ENCODE assay signal across 13 mouse cellular contexts in the genomic region with DNA sequence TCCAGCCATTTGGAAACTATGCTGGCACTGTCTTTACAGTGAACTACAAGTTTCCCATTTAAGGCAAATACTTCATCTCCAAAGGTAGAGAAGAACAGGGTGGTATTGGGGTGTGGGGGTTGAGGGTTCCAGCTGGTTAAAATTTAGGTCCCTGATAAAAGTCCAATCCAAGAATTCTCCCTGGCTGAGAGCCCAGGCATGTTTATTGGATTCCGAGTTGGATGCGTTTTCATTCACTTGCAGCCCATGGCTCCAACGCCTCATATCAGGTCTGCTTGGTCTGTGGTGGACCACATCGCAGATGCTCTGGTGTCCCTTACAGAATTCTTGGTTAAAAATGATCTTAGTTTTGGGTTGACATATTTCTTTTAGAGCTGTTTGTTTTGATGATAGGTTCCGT. TPM values are rescaled to one million over a fixed set of nuclear protein-coding genes. Genes with fewer than 3 reads are reported as not detected.
DNase-seq lines count a peak whose midpoint lies in the region; ATAC-seq and TF ChIP-seq lines count a peak whose summit lies in the region.
"Had no signal": no experiment of that assay in that cellular context is flagged by ENCODE, and none has a peak within 500 bp of the region (broad histone marks: within the 10 kb centered on the region; RNA-seq: fewer than 3 reads in every experiment).

No protein-coding gene starts in this region.

- H3K9ac ChIP-seq in hindbrain, postnatal 0 days (replicated peaks; ENCODE audit: low read length) = no peak overlapping the region
- H3K9ac ChIP-seq: intestine, embryonic 15.5 days; neural tube, embryonic 12.5 days had no signal

- no peaks in the 10 kb centered on the region for H3K9me3 ChIP-seq in hindbrain, embryonic 10.5 days
- H3K9me3 ChIP-seq in hindbrain, postnatal 0 days (ENCODE audit: low read length) = no peaks in the 10 kb centered on the region
- H3K9me3 ChIP-seq in E14TG2a.4 (ENCODE audit: low read length) = no peaks in the 10 kb centered on the region
- no peaks in the 10 kb centered on the region for H3K9me3 ChIP-seq in embryonic facial prominence, embryonic 10.5 days
- H3K9me3 ChIP-seq: intestine, embryonic 15.5 days; neural tube, embryonic 12.5 days had no signal

- H3K4me2 ChIP-seq in hindbrain, postnatal 0 days (ENCODE audit: low read depth, low read length) = no peak overlapping the region
- H3K4me2 ChIP-seq: intestine, embryonic 15.5 days; neural tube, embryonic 12.5 days had no signal

- peaks cover 97% of the 10 kb centered on the region for H3K4me1 ChIP-seq in hindbrain, embryonic 10.5 days (replicated peaks)
- H3K4me1 ChIP-seq in hindbrain, postnatal 0 days (ENCODE audit: insufficient read depth, low read length) = no peaks in the 10 kb centered on the region; the same call in 1 of the 2 replicates
- peaks cover 77% of the 10 kb centered on the region for H3K4me1 ChIP-seq in E14TG2a.4 (replicated peaks; ENCODE audit: low read depth, low read length)
- peaks cover 87% of the 10 kb centered on the region for H3K4me1 ChIP-seq in embryonic facial prominence, embryonic 10.5 days

- no peak for DNase-seq in hindbrain, embryonic 10.5 days (ENCODE audit: low spot score)
- DNase-seq in hindbrain, postnatal 0 days (ENCODE audit: low spot score) = no peak
- no peak for DNase-seq in embryonic facial prominence, embryonic 10.5 days (ENCODE audit: low spot score)
- DNase-seq in kidney, postnatal 10 days = peak; percentile 60
- DNase-seq in yolk sac, embryonic 10.5 days (ENCODE audit: low spot score) = no peak
- DNase-seq in thymus, postnatal 10 days (ENCODE audit: low spot score in 2 of 2) = no peak
- DNase-seq: cerebellum, adult 9-10 months had no signal

- H3K4me3 ChIP-seq in hindbrain, embryonic 10.5 days = peak overlapping the region; percentile 35
- no peak overlapping the region for H3K4me3 ChIP-seq in hindbrain, postnatal 0 days (ENCODE audit: low read length)
- H3K4me3 ChIP-seq in E14TG2a.4 (replicated peaks; ENCODE audit: low read length) = peak overlapping the region; percentile 2
- H3K4me3 ChIP-seq in embryonic facial prominence, embryonic 10.5 days = peak overlapping the region; percentile 17; the same call in 1 of the 2 replicates
- H3K4me3 ChIP-seq: erythroblast, embryonic 14.5 days; intestine, embryonic 15.5 days; neural tube, embryonic 12.5 days had no signal

- H3K27ac ChIP-seq in hindbrain, embryonic 10.5 days = peak overlapping the region; percentile 79
- H3K27ac ChIP-seq in hindbrain, postnatal 0 days = no peak overlapping the region; the same call in 1 of the 2 replicates
- H3K27ac ChIP-seq in embryonic facial prominence, embryonic 10.5 days (replicated peaks) = peak overlapping the region; percentile 81
- H3K27ac ChIP-seq: intestine, embryonic 15.5 days; macrophage; neural tube, embryonic 12.5 days had no signal

- WGBS in hindbrain, embryonic 10.5 days = 74% methylated on average over 5 of the region's 5 CpGs
- WGBS in hindbrain, postnatal 0 days = 59% methylated on average over 5 of the region's 5 CpGs
- WGBS in embryonic facial prominence, embryonic 10.5 days = 72% methylated on average over 5 of the region's 5 CpGs

- no peaks in the 10 kb centered on the region for H3K36me3 ChIP-seq in hindbrain, embryonic 10.5 days
- no peaks in the 10 kb centered on the region for H3K36me3 ChIP-seq in hindbrain, postnatal 0 days (ENCODE audit: insufficient read depth, low read length)
- no peaks in the 10 kb centered on the region for H3K36me3 ChIP-seq in E14TG2a.4 (ENCODE audit: insufficient read depth, low read length)
- peaks cover 5% of the 10 kb centered on the region; the same call in 1 of the 2 replicates for H3K36me3 ChIP-seq in embryonic facial prominence, embryonic 10.5 days (replicated peaks)
- H3K36me3 ChIP-seq: intestine, embryonic 15.5 days; neural tube, embryonic 12.5 days had no signal

- TF ChIP-seq CTCF in hindbrain, postnatal 0 days (IDR thresholded peaks at IDR 0.05; ENCODE audit: low read depth) = no peak
- TF ChIP-seq CTCF in E14TG2a.4 (conservative IDR thresholded peaks at IDR 0.05; ENCODE audit: low read length) = no peak

- peaks cover 50% of the 10 kb centered on the region for H3K27me3 ChIP-seq in hindbrain, embryonic 10.5 days (ENCODE audit: insufficient read depth, poor library complexity, severe bottlenecking)
- H3K27me3 ChIP-seq in hindbrain, postnatal 0 days (ENCODE audit: insufficient read depth, low read length) = no peaks in the 10 kb centered on the region
- no peaks in the 10 kb centered on the region for H3K27me3 ChIP-seq in E14TG2a.4 (ENCODE audit: insufficient read depth, low read length)
- peaks cover 12% of the 10 kb centered on the region; the same call in 1 of the 2 replicates for H3K27me3 ChIP-seq in embryonic facial prominence, embryonic 10.5 days (replicated peaks; ENCODE audit: low read depth, poor library complexity, severe bottlenecking)
- H3K27me3 ChIP-seq: intestine, embryonic 15.5 days had no signal

- ATAC-seq in hindbrain, postnatal 0 days = no peak

RNA-seq across cellular contexts. Expression of a gene that starts 4.7 kb away (rescaled TPM):
- 4.0 and 6.5 TPM in 2 replicates for polyA plus RNA-seq in hindbrain, embryonic 10.5 days (2016; fragmentation: Nextera tagmentation; extraction: Ambion mirVana)
- 10.6 and 16.1 TPM in 2 replicates for total RNA-seq in hindbrain, postnatal 0 days (2014; rRNA removed)
- 2.8 and 3.1 TPM in 2 replicates for polyA plus RNA-seq in hindbrain, postnatal 0 days (2015; fragmentation: Nextera tagmentation; extraction: Ambion mirVana)
- polyA plus RNA-seq in embryonic facial prominence, embryonic 10.5 days (2016; fragmentation: Nextera tagmentation; extraction: Ambion mirVana) = 9.6 and 10.1 TPM in 2 replicates

RNA-seq across cellular contexts. Expression of a gene that starts 49.2 kb away (rescaled TPM):
- polyA plus RNA-seq in hindbrain, embryonic 10.5 days (2016; fragmentation: Nextera tagmentation; extraction: Ambion mirVana) = 0.42 and 1.2 TPM in 2 replicates
- total RNA-seq in hindbrain, postnatal 0 days (2014; rRNA removed) = 0.25 TPM in 1 of 2 replicates, not detected in the other
- polyA plus RNA-seq in hindbrain, postnatal 0 days (2015; fragmentation: Nextera tagmentation; extraction: Ambion mirVana) = 0.19 and 0.59 TPM in 2 replicates
- polyA plus RNA-seq in embryonic facial prominence, embryonic 10.5 days (2016; fragmentation: Nextera tagmentation; extraction: Ambion mirVana) = 3.4 and 3.9 TPM in 2 replicates
- total RNA-seq: left cerebral cortex, postnatal 10 days had no signal
